Mouse (Mus musculus) left cerebral cortex, postnatal 10 days (tissue): ENCODE data around the gene Tnrc18. TPM values are rescaled to one million over a fixed set of nuclear protein-coding genes. Genes with fewer than 3 reads are reported as not detected.

ENCODE experiments used
- DNase-seq, 2 experiments: peaks; one replicate each; pipeline ENCODE4 v3.0.0; 2021 to 2022; ENCODE audit warnings: low spot score in 2 of 2, mixed read lengths in 1 of 2; ENCODE audit errors: extremely low spot score in 1 of 2
- intact Hi-C: fragments of 180-260 bp; cut with DNase I; formaldehyde crosslinking; loops from one replicate; pipeline ENCODE4 v1.15.1; 2025
- total RNA-seq, 2 experiments: library from RNA; stranded (reverse); gene quantifications; 2 replicates each; pipeline ENCODE4 v1.2.3; 2021

Gene Tnrc18
- total RNA-seq, 2 experiments from 2014 or later: 166 to 177 TPM

DNA sequence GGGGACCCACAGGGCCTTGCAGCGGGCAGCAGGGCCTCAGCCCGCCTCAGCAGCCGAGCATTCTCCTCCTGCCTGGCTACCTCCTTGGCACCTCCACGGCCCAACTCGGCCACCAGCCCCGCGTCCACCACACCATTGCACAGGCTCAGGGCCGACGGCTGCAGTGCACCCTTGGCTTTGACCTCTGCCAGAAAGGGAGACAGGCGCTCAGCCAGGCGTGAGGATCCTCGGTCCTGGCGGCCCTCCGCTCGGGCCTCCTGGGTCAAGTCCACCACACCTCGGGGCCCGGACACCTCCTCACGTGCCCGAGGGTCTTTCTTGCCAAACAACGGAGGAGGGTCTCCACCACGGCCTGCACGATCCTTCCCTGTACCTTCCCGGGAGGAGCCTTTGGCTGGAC is 29.2 kb downstream of the Tnrc18 start:
- DNase-seq: no peak
- intact Hi-C loops: no loop called here

DNA sequence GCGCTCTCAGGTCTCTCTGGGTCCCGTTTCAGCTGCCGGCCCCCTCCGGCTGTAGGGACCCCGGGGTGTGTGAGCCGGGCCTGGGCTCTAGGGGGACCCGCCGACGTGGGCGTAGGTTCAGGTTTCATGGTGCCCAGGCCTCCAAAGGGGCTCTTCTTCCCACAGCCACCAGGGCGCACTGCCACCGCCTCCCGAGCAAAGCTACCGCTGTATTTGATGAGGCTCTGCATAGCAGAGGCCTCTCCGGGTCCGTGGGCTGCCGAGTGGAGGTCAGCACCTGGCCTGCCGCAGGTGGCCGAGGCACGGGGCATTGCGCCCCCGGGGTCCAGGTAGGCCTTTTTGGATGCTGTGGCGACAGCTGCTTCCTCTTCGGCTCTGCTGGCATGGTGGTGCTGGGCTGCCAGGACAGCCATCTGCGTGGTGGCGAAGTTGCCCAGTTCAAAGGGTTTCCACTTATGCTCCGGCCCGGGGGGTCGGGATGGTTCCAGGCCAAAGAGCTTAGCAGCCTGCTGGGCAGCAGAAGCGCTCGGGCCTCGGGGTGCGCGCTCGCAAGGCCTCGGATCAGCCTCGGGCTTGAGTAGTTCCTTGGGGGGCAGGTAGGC is 30.1 kb downstream of the Tnrc18 start:
- intact Hi-C loops: no loop called here
- no peak for DNase-seq

DNA sequence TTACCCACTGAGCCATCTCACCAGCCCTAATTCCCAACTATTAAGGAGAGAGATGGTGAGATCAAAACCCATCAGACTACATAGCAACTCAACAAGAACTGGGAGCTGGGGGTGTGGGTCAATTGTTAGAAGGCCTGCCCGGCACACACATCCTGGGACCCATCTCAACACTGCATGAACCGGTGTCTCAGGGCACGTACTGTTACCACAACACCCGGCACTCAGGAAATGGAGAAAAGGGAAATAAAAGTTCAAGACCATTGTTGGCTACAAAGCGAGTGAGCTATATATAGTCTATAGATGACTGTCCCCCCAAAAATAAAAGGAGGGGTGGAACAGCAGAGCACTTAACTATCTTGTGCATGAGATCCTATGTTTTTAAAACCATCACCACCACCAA is 30.8 kb downstream of the Tnrc18 start:
- intact Hi-C loops: no loop called here
- DNase-seq: no peak

DNA sequence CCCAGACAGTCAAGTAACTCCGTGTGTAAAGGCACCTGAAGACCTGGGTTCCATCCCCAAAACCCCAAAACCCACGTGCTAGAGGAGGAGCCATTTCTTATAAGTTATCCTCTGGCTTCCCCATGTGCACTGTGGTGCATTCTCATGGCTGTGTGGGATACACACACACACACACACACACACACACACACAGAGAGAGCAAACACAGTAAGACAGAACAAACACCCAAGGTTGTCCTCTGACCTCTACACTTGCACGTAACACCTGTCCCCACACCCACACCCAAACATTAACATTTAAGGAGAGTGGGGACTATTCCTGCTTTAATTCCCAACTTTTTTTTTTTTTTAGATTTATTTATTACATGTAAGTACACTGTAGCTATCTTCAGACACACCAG is 31.2 kb downstream of the Tnrc18 start:
- no peak for DNase-seq
- intact Hi-C loops: no loop called here

DNA sequence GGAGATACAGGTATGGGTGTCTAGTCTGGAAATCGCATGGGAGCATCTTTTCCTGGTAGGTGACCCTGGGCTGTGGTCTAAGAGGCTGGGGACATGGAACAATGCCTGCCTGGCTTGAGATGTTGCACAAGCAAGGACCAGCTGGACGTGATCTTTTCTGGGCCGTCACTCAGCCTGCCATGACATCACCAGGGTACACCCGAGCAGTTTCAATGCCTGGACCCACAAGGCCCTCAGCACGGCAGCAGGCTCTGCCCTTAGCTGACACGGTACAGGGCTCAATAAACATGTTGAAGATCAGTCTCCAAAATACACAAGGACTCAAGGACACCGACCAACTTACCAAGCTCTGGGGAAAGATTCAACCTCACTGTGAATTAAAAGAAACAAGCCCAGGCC is 34.3 kb downstream of the Tnrc18 start:
- no peak for DNase-seq
- intact Hi-C loops: no loop called here

DNA sequence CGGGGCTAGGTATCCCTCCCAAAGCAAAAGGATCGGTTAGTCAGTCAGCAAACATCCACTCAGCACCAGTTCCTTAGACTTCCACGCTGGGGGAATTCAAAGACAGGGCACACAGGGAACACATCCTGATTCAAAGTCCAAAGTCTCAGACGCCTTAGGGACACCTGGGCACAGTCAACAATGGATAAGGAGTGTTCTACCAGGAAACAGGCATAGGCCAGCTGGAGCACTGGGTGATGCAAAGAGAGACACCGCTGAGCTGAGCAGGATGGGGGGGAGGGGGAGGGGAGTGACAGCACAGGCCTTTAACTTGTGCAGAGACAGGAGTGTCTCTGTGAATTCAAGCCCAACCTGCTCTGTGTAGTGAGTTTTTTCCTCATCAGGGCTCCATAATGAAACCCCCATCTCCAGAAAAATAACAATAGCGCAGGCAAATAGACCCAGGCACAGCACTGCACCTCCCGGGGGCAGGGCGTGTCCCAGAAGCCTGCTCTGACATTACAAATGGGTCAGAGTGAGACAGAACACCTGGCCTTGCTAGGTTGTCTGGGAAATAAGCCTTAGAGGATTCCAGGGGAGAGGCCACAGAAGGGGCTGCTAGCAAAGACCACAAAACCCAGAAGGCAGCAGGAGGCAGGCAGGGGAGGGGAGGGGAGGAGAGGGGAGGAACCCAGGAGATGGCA is 34.9 kb downstream of the Tnrc18 start:
- DNase-seq: no peak
- intact Hi-C loops: no loop called here

DNA sequence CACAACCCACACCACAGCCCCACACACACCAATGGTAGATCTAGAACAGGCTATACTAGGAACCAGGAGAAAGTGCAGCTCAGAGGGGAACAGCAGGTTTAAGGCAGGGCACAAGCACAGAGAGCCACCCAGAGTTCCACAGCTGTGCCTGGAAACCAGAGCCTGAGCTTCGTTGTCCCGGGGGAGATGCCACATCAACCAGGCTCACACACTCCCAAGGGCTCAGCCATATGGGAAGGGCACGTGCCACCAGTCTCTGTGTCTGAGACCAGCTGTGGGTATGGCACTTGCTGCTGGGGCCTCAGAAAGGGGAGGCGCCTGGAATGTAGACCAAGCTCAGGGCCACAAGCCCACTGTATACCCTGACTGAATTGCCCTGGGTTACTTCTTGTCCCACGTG is 36.9 kb downstream of the Tnrc18 start:
- intact Hi-C loops: no loop called here
- no peak for DNase-seq

DNA sequence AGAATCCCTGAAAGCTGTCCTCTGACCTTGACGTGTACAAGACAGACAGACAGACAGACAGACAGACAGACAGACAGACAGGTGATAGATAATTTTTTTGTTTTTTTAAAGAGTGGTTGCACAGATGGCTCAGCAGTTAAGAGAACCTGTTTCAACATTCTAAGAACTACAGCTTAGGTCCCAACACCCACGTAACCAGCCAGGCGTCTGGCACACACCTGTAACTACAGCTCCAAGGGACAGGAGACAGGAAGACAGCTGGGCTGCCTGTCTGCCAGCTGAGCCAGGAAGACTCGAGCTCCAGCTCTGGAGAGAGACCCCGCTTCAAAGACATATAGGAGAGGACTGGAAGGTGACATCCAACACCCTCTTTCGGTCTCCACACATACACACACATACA is 38.6 kb downstream of the Tnrc18 start:
- intact Hi-C loops: no loop called here
- DNase-seq: no peak

DNA sequence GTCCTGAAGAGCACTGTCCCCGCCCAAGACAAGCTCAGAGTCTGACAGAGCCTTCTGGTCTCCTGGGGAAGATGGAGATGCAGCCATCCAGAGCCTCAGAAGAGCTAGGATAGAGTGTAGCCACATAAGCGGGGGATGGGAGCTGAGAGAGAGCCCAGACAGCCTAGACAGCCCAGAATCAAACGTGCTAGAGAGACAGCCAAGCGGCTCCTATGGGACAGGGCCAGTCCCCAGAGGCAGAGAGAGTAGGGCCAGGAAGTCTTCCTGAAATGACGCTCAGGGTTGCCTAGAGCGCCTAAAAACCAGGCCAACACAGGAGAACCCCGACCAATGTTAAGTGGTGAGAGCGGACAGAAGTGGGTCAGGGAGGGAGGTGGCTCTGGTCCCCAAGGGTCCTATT is 39.3 kb downstream of the Tnrc18 start:
- intact Hi-C loops: no loop called here
- peak in 1 of 2 experiments; percentile 57 for DNase-seq

DNA sequence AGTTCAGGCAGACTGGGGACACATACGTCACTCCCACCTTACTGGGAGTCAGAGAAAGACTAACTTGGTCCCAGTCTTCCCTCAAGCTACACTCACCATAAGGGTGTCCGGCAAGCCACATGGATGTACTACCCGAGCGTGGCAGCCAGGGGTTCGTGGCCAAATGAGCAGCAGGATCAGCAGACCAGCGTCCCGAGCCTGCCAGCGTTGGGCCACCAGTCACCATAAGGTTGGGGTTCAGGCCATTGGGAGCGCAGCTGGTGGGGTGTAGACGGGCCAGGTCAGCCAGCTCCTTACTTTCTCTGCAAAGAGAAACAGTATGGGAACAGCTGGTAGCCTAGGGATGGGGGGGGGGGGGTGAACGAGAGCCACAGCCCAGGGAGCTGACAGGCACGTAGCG is 41.4 kb downstream of the Tnrc18 start:
- no peak for DNase-seq
- intact Hi-C loops: no loop called here

DNA sequence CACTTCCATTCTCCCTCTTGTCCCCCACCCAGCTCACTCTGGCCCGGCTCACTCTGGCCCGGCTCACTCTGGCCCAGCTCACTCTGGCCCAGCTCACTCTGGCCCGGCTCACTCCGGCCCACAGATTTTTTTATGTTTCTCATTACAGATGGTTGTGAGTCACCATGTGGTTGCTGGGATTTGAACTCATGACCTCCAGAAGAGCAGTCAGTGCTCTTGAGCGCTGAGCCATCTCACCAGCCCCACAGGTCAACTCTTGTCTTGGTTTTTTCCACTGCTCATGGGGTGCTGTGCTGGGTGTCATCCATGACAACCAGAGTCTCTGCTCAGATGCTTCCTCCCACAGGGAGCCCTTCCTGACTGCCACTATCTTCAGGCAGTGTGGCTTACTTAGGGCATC is 42.7 kb downstream of the Tnrc18 start:
- no peak for DNase-seq
- intact Hi-C loops: no loop called here

DNA sequence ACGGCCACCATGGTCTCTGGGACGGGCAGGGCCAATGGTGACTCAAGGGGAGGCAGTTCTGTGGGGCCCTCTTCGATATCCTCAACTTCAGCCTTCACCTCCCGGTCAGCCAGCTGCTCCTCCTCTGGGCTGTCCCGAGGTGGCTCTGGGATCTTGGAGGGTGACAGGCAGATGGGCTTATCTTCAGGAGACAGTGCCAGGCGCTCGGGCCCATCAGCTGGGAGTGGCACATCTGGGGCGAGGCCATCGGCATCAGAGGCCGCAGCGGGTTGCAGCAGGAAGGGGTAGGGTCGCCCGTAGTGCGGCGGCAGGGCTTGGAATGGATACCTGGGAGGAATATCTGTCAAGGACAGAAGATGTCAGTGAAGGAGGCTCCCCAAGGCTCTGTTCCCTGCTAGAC is 45.5 kb downstream of the Tnrc18 start:
- DNase-seq: peak in 1 of 2 experiments; percentile 27
- intact Hi-C loops: no loop called here

DNA sequence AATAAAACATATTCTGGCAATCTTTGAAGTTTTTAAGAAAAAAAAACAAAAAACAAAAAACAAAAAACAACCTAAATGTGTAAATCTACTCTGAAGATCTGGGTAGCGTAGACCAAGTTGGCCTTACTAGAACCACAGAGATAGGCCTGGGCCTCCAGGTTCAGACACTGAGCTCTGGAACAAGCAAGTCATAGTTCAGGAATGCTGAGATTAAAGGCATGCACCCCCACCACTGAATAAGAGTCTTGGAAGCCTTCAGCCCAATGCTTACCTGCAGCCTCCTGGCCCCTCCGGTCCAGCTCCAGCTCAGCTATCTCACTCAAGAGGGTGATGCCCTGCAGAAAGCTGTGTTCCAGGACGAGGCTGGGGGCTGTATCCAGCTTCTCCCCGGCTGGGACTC is 46.4 kb downstream of the Tnrc18 start:
- intact Hi-C loops: no loop called here
- no peak for DNase-seq

DNA sequence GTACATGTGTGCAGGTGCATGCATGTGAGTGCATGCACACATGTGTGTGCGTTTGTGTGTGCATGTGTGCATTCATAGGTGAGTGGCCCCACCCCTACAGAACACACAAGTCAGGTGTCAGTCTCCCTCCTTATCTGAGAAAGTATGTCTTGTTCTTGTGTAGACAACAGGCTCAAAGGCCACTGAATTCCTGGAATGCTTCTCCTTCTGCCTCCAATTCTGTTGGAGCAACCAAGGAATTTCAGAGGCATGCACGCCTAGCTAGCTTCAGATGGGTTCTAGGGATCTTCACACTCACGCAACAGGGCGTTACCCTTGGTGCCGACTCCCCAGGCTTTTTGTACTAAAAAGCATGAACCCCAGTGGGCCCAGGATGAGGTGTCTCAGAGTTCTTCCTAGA is 47.8 kb downstream of the Tnrc18 start:
- intact Hi-C loops: loop anchor here (2.0 to 5.0 kb wide), 2 partner anchors 45 to 88 kb away; no protein-coding TSS in a partner anchor

DNA sequence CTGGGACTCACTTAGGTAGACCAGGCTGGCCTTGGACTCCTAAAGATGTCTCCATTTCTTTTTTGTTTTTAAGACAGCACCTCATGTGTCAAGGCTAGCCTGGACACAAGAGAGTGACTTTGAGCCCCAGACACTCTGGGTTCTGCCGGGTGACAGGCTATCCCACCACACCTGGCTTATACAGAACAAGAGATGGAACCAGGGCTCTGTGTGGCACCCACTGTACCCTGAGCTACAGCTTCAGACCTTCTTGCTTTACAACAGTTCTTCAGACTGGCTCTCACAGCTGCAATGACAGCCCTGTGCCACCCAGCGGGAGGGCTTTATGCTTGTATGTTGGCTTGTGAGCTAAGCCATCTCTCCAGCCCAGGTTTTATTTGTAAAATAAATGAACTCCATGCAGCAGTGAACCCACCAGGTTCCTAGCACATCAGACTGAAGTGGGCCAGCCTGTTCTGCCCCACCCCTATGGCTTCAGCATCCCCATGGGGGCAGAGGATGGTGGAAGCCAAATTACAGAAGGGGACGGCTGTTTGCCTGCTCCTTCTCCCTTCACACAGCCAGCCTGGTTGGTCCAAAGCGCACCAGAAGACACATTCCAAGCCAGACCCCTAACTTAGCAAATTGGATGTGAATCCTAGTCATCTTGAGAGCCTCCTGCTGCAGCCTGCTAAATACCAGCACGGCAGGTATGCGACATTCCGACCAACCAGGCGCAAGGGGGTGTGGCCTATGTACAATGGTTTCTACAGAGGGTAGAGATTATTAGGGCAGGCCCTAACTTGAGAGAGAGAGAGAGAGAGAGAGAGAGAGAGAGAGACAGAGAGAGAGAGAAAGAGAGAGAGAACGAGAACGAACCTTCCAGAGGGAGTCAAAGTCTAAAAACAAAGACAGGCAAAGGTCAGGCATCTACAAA is 48.9 kb downstream of the Tnrc18 start:
- no peak for DNase-seq
- intact Hi-C loops: loop anchor here (2.0 to 5.0 kb wide), 2 partner anchors 46 to 89 kb away; no protein-coding TSS in a partner anchor

More for the DNA sequence above, 47.8 kb downstream of the Tnrc18 start:
- DNase-seq: no peak

DNA sequence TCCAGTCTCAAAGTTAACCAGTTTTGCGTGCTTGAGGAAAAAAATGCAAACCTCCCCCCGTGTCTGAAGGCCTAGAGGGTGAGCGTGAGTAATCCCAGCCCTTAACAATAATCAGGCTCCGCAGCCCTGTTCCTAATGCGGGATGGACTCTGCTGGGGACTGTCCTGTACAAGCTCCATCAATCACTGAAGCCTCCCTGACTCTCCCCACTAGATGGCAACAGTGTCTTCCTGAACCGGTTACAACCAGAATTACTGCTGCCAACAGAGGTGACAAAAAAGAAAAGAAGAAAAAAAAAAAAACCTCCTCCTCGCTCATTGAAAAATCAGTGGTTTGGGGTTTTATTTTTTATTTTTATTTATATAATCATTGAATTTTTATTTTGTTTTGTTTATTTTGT is 49.5 kb downstream of the Tnrc18 start:
- peak; percentile 78 to 81 for DNase-seq
- intact Hi-C loops: loop anchor here (2.0 to 5.0 kb wide), 2 partner anchors 47 to 89 kb away; no protein-coding TSS in a partner anchor

DNA sequence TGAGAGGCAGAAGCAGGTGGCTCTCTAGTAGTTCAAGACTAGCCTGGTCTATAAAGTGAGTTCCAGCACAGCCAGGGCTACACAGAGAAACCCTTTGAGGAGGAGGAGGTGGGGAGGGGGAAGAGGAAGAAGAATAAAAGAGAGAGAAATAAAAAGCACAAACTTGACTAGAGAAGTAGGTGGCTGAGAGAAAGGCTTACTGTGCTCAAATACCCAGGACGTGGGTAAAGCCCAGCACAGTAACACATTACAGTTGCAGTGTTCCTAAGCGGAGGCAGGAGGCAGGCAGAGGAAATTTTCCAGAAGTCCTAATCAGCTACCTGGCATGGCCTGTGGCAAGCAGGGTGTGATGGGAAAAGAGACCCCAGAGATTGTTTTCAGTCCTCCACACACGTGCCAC is 50.8 kb downstream of the Tnrc18 start:
- no peak for DNase-seq
- intact Hi-C loops: loop anchor here (5.0 kb wide), 1 partner anchor 91 kb away; no protein-coding TSS in a partner anchor

DNA sequence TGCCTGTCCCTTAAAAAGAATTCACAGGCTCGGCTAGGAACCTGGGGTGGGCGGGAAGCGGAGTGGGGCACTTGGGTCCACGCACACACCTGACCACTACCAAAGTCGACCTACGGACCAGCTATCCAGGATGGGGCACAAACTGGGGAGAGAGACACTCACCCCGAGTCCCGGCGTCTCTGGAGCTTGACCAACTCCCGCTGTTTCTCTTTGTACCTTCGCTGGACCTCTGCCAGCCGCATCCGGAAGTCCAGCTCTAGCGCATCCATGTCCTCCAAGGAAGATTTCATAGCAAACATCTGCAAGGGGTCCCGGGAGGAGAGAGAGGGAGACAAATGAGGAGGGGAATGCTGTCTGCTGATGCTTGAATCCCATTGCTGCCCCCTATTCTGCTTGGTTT is 52.6 kb downstream of the Tnrc18 start:
- intact Hi-C loops: loop anchor here (5.0 kb wide), 1 partner anchor 92 kb away; no protein-coding TSS in a partner anchor
- DNase-seq: peak in 1 of 2 experiments; percentile 42

DNA sequence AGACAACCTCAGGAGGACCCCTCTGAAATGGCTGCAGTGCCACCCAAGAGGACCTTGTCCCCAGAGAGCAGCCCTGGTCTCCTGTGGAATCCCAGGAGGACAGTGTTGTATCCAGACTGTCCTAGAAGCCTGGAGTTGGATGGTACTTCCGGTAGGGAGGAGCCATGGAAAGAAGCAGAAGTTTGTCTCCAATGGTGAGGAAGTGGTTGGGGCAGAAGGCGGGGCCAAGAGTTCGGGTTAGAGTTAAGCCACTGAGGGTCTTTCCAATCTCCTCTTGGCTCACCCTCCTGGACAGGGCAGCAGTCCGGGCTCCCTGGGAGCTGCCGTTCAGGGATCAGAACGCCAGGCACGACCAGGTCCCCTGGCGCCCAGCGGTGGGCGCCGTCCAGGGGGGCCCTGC is 53.2 kb downstream of the Tnrc18 start:
- intact Hi-C loops: no loop called here
- DNase-seq: peak in 1 of 2 experiments; percentile 45
